Mouse (Mus musculus) limb, embryonic 11.5 days (tissue): ENCODE measurements at regions not wholly inside any gene's neighbourhood (a gene's known extent, or its start where the extent isn't known, plus 50 kb on each side); places are given as distances from the start of the nearest gene placed in this dataset.

Source experiments
- ATAC-seq: fragments of 200-750 bp; cut with Nextera tagmentation; 2 replicates; pipeline ENCODE4 v1.8.0; 2017; ENCODE audit warnings: low read depth; ENCODE audit not compliant: insufficient number of reproducible peaks, low FRiP score, low TSS enrichment
- DNase-seq: peaks from one replicate; pipeline ENCODE4 v3.0.0-alpha.2; 2015; ENCODE audit warnings: low spot score
- H3K27ac ChIP-seq: fragments of 300-500 bp; sonication (generic); replicated peaks from 2 replicates; pipeline ENCODE4 v1.5.1; 2014; ENCODE audit warnings: low read depth, mild to moderate bottlenecking, low read length
- H3K27me3 ChIP-seq: fragments of 300-500 bp; sonication (generic); 2 replicates; pipeline ENCODE4 v1.6.1; 2014; ENCODE audit warnings: mild to moderate bottlenecking, low read length, mixed read lengths; ENCODE audit not compliant: control insufficient read depth, insufficient read depth
- H3K36me3 ChIP-seq: fragments of 300-500 bp; sonication (generic); 2 replicates; pipeline ENCODE4 v1.6.1; 2014; ENCODE audit warnings: mild to moderate bottlenecking, low read length, moderate library complexity, mixed read lengths; ENCODE audit not compliant: control insufficient read depth, insufficient read depth
- H3K4me1 ChIP-seq: fragments of 300-500 bp; sonication (generic); 2 replicates; pipeline ENCODE4 v1.6.1; 2014; ENCODE audit warnings: low read length, mixed read lengths; ENCODE audit not compliant: control insufficient read depth, insufficient read depth
- H3K4me2 ChIP-seq: fragments of 300-500 bp; sonication (generic); 2 replicates; pipeline ENCODE4 v1.6.1; 2014; ENCODE audit warnings: low read depth, mild to moderate bottlenecking, moderate library complexity; ENCODE audit not compliant: severe bottlenecking
- H3K4me3 ChIP-seq: fragments of 300-500 bp; sonication (generic); 2 replicates; pipeline ENCODE4 v1.5.1; 2014; ENCODE audit warnings: low read depth, low read length
- H3K9ac ChIP-seq: fragments of 300-500 bp; sonication (generic); 2 replicates; pipeline ENCODE4 v1.6.1; 2014; ENCODE audit warnings: mild to moderate bottlenecking, low read length
- H3K9me3 ChIP-seq: fragments of 300-500 bp; sonication (generic); 2 replicates; pipeline ENCODE4 v1.6.1; 2016; ENCODE audit warnings: low read length; ENCODE audit not compliant: control insufficient read depth
- WGBS: fragments of 180-500 bp; shearing (Covaris S2); extraction: QIAGEN DNeasy Blood & Tissue Kit; methylation state at CpG from one replicate; pipeline ENCODE4 v1.1.7; 2014; 5-methylcytosine and 5-hydroxymethylcytosine counted together

DNA sequence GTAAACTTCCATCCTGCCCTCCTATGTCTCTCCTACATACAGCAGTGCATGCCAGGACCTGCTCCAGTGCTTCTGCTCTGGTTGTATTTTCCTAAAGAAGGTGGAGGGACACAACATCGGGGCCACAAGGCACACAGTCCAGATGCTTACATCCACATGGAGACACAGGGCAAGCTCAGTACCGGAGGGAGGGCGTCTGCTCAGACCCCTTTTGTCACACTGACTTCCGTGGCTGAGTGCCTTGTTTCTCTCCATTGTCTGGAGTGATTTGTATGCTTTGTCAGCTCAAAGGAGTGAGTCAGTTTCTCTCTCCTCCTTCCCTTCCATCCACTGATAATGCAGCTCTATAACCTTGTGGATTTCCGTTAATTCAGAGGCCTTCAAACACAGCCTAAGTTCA lies 97.4 kb upstream of the Zfand5 start:
- Histone ChIP-seq H3K4me1 (no peaks in the 10 kb centered on the region), H3K36me3 (no peaks in the 10 kb centered on the region), H3K4me2 (no peak overlapping the region), H3K4me3 (no peak overlapping the region), H3K27me3 (no peaks in the 10 kb centered on the region), H3K9me3 (no peaks in the 10 kb centered on the region), H3K9ac (no peak overlapping the region), H3K27ac (no peak overlapping the region)
- ATAC-seq (no peak), DNase-seq (no peak)
- WGBS: 77% methylated on average over 5 of the region's 5 CpGs

DNA sequence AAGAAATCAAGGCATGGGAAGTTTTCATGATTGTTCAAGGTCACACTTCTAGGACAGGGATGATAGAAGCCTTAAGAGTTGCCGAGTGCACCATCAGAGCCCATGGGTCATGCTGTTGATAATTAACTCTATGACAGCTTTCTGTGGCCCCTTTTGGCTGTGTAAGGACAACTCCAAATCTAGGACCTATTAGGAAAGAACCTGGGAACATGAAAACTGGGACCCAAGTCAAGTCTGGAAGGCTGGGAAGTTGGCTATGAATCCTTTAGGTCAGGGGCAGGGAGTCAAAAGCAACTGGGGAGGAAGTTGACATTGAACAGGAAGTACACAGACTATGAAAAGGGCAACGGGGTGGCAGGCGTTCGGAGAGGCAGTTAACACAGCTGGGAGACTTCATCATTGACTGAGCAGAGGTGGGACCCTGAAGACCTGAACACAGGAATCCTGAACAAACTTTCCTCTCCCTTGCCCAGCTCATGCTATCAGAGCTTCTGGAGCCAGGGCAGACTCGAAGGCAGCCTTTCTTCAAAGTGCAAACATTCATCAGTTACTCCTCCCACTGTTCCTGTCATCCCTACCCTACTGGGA lies 98.1 kb upstream of the Zfand5 start:
- no peak for DNase-seq
- Histone ChIP-seq H3K27ac (no peak overlapping the region), H3K9ac (no peak overlapping the region), H3K36me3 (no peaks in the 10 kb centered on the region), H3K4me1 (no peaks in the 10 kb centered on the region), H3K9me3 (no peaks in the 10 kb centered on the region), H3K27me3 (no peaks in the 10 kb centered on the region), H3K4me2 (no peak overlapping the region), H3K4me3 (no peak overlapping the region)
- no peak for ATAC-seq
- WGBS: 72% methylated on average over 5 of the region's 5 CpGs

DNA sequence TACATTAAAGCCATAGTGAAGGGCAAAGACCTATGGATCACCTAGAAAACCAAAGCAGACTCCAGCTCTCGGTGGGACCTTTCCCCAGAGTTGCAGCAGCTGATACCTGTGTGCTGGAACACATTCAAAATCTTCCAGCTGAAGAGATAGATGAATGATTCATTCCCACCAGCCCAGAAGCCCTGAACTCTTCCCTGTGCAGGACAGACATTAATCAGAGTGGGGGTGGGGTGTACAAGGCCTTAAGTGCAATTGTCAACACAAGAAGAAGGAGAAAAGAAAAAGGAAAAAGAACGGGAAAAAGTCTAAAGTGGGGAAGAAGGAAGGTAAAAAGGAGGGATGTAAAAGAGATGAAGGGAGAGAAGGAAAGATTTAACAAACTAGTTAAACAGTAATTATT lies 100.9 kb upstream of the Zfand5 start:
- no peak overlapping the region for H3K9ac ChIP-seq

GRCm38 (mm10) chr19:21170785-21171184 lies 101.3 kb upstream of the Zfand5 start:
- Histone ChIP-seq H3K36me3 (no peaks in the 10 kb centered on the region), H3K9me3 (no peaks in the 10 kb centered on the region), H3K9ac (no peak overlapping the region), H3K27me3 (no peaks in the 10 kb centered on the region), H3K4me3 (no peak overlapping the region), H3K27ac (no peak overlapping the region), H3K4me2 (no peak overlapping the region), H3K4me1 (no peaks in the 10 kb centered on the region)
- ATAC-seq: no peak
- WGBS: 37% methylated on average over 2 of the region's 2 CpGs
- DNase-seq: no peak

More for the DNA sequence above, 100.9 kb upstream of the Zfand5 start:
- ATAC-seq (no peak), DNase-seq (no peak)
- Histone ChIP-seq H3K4me1 (no peaks in the 10 kb centered on the region), H3K9me3 (no peaks in the 10 kb centered on the region), H3K36me3 (no peaks in the 10 kb centered on the region), H3K27ac (no peak overlapping the region), H3K27me3 (no peaks in the 10 kb centered on the region), H3K4me2 (no peak overlapping the region), H3K4me3 (no peak overlapping the region)
- WGBS: 61% methylated on average over 2 of the region's 2 CpGs

DNA sequence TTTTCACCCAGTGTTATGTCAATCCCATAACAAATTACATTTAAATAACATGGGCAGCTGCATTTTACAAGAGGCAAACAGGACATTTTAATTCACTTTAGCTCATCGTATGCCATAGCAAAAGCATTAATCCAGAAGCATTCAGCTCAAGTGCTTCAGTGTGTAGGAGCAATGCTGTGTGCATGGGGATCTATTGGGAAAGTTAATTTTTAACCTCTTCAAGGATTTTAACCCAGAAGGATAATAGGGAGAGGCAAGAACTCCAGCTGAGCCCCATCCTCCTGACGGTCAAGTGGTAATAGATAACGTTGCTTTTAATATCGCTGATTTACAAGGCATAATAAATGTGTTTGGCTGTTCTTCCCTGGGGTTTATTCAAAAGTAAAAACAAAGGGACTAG lies 105.1 kb upstream of the Zfand5 start:
- H3K9me3 ChIP-seq: no peaks in the 10 kb centered on the region
- ATAC-seq (no peak), DNase-seq (no peak)
- no peak overlapping the region for H3K27ac ChIP-seq
- H3K4me2 ChIP-seq: no peak overlapping the region
- no peaks in the 10 kb centered on the region for H3K4me1 ChIP-seq
- 73% methylated on average over 4 of the region's 4 CpGs for WGBS
- no peak overlapping the region for H3K4me3 ChIP-seq
- H3K9ac ChIP-seq: no peak overlapping the region
- no peaks in the 10 kb centered on the region for H3K27me3 ChIP-seq
- H3K36me3 ChIP-seq: no peaks in the 10 kb centered on the region

- no peaks in the 10 kb centered on the region for H3K9me3 ChIP-seq
- no peak for DNase-seq
- 75% methylated on average over 5 of the region's 5 CpGs for WGBS
- no peaks in the 10 kb centered on the region for H3K36me3 ChIP-seq
- H3K9ac ChIP-seq: no peak overlapping the region
- ATAC-seq: no peak
- H3K4me2 ChIP-seq: no peak overlapping the region
- no peaks in the 10 kb centered on the region for H3K4me1 ChIP-seq
- H3K27me3 ChIP-seq: no peaks in the 10 kb centered on the region
- no peak overlapping the region for H3K27ac ChIP-seq
- H3K4me3 ChIP-seq: no peak overlapping the region
Measured at GRCm38 (mm10) chr19:21166465-21166860, 105.6 kb upstream of the Zfand5 start.

DNA sequence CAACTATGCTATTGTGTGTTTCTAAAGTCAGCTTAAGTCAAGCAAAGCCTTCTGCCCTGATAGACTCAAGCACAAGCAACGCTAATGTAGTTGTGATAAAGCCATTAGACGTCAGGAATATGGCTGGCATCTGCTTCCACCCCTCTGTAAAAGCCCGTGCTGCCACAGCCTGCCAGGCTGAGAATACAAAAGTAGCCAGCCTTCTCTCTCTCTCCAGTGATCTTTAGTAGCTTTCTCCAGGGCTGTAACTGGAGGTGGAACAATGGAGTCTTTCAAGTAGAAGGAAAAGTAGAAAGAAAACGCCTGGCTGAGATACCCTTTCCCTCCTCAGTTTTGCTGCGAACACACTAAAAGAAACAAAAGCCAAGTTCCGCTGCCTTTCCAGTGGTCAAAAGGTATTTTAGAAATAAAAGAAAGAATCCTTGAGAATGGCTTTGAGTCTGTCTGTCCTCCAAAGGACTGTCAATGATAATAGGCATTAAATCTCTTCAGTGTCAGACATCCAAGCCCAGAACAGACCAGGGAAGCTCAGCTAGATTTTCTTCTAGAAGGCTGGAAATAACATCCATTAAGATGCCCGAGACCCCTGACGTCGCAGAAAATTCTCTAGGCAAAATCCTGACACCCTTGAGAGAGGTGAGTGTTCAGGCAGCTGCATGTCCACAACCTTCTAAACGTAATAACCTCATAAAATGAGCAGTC lies 106.2 kb upstream of the Zfand5 start:
- ATAC-seq (no peak), DNase-seq (no peak)
- H3K9ac ChIP-seq: no peak overlapping the region
- 56% methylated on average over 10 of the region's 10 CpGs for WGBS
- H3K27me3 ChIP-seq: no peaks in the 10 kb centered on the region
- H3K4me1 ChIP-seq: no peaks in the 10 kb centered on the region
- H3K36me3 ChIP-seq: no peaks in the 10 kb centered on the region
- H3K4me2 ChIP-seq: no peak overlapping the region
- H3K9me3 ChIP-seq: no peaks in the 10 kb centered on the region
- no peak overlapping the region for H3K4me3 ChIP-seq
- H3K27ac ChIP-seq: no peak overlapping the region; the same call in 1 of the 2 replicates

- H3K27me3 ChIP-seq: no peaks in the 10 kb centered on the region
- no peaks in the 10 kb centered on the region for H3K4me1 ChIP-seq
- no peaks in the 10 kb centered on the region for H3K9me3 ChIP-seq
- H3K9ac ChIP-seq: no peak overlapping the region
- no peak overlapping the region for H3K4me3 ChIP-seq
- H3K4me2 ChIP-seq: no peak overlapping the region
- ATAC-seq (no peak), DNase-seq (no peak)
- 83% methylated on average over 2 of the region's 2 CpGs for WGBS
- H3K27ac ChIP-seq: no peak overlapping the region
- H3K36me3 ChIP-seq: no peaks in the 10 kb centered on the region
Measured at GRCm38 (mm10) chr19:21163978-21164377, 108.1 kb upstream of the Zfand5 start.

GRCm38 (mm10) chr19:21160946-21161345 lies 111.1 kb upstream of the Zfand5 start:
- Histone ChIP-seq H3K27ac (no peak overlapping the region), H3K4me3 (no peak overlapping the region), H3K36me3 (no peaks in the 10 kb centered on the region), H3K9ac (no peak overlapping the region), H3K9me3 (no peaks in the 10 kb centered on the region), H3K4me2 (no peak overlapping the region), H3K4me1 (no peaks in the 10 kb centered on the region), H3K27me3 (no peaks in the 10 kb centered on the region)
- ATAC-seq (no peak), DNase-seq (no peak)
- WGBS: 44% methylated on average over 4 of the region's 4 CpGs
